Mouse (Mus musculus): Measurements from ENCODE around the gene Tspan18.

Tspan18 gene

GRCm38 (mm10) chr2:93226606-93227595, 107.4 kb downstream of the Tspan18 start:
- ATAC-seq (ENCODE audit: insufficient number of reproducible peaks, low FRiP score, low TSS enrichment): peak; percentile 59

GRCm38 (mm10) chr2:93223463-93223862, 110.8 kb downstream of the Tspan18 start:
- no peak for ATAC-seq (ENCODE audit: insufficient number of reproducible peaks, low FRiP score, low TSS enrichment)

GRCm38 (mm10) chr2:93220447-93220846, 113.9 kb downstream of the Tspan18 start:
- no peak for ATAC-seq (ENCODE audit: insufficient number of reproducible peaks, low FRiP score, low TSS enrichment)

- ATAC-seq (ENCODE audit: insufficient number of reproducible peaks, low FRiP score, low TSS enrichment): no peak
Measured at GRCm38 (mm10) chr2:93219576-93219975, 114.7 kb downstream of the Tspan18 start.

GRCm38 (mm10) chr2:93218353-93218990, 115.8 kb downstream of the Tspan18 start:
- no peak for ATAC-seq (ENCODE audit: insufficient number of reproducible peaks, low FRiP score, low TSS enrichment)

GRCm38 (mm10) chr2:93217015-93217414, 117.3 kb downstream of the Tspan18 start:
- ATAC-seq (ENCODE audit: insufficient number of reproducible peaks, low FRiP score, low TSS enrichment): peak; percentile 45

GRCm38 (mm10) chr2:93215790-93216189, 118.5 kb downstream of the Tspan18 start:
- peak; percentile 83 for ATAC-seq (ENCODE audit: insufficient number of reproducible peaks, low FRiP score, low TSS enrichment)

GRCm38 (mm10) chr2:93214192-93214591, 120.1 kb downstream of the Tspan18 start:
- no peak for ATAC-seq (ENCODE audit: insufficient number of reproducible peaks, low FRiP score, low TSS enrichment)

GRCm38 (mm10) chr2:93212865-93213264, 121.4 kb downstream of the Tspan18 start:
- no peak for ATAC-seq (ENCODE audit: insufficient number of reproducible peaks, low FRiP score, low TSS enrichment)

GRCm38 (mm10) chr2:93212386-93212785, 121.9 kb downstream of the Tspan18 start:
- no peak for ATAC-seq (ENCODE audit: insufficient number of reproducible peaks, low FRiP score, low TSS enrichment)

GRCm38 (mm10) chr2:93206126-93206525, 128.2 kb downstream of the Tspan18 start:
- no peak for ATAC-seq (ENCODE audit: insufficient number of reproducible peaks, low FRiP score, low TSS enrichment)

GRCm38 (mm10) chr2:93204571-93204970, 129.7 kb downstream of the Tspan18 start:
- ATAC-seq (ENCODE audit: insufficient number of reproducible peaks, low FRiP score, low TSS enrichment): no peak

GRCm38 (mm10) chr2:93203682-93204081, 130.6 kb downstream of the Tspan18 start:
- peak; percentile 64 for ATAC-seq (ENCODE audit: insufficient number of reproducible peaks, low FRiP score, low TSS enrichment)

GRCm38 (mm10) chr2:93202782-93203181, 131.5 kb downstream of the Tspan18 start:
- no peak for ATAC-seq (ENCODE audit: insufficient number of reproducible peaks, low FRiP score, low TSS enrichment)

- no peak for ATAC-seq (ENCODE audit: insufficient number of reproducible peaks, low FRiP score, low TSS enrichment)
Measured at GRCm38 (mm10) chr2:93201997-93202396, 132.3 kb downstream of the Tspan18 start.

GRCm38 (mm10) chr2:93200681-93201340, 133.5 kb downstream of the Tspan18 start:
- no peak for ATAC-seq (ENCODE audit: insufficient number of reproducible peaks, low FRiP score, low TSS enrichment)

GRCm38 (mm10) chr2:93199531-93199974, 134.8 kb downstream of the Tspan18 start:
- 0 out of 2 replicates have a peak, but pooled peaks have one; percentile 3 for ATAC-seq (ENCODE audit: insufficient number of reproducible peaks, low FRiP score, low TSS enrichment)

GRCm38 (mm10) chr2:93198846-93199245, 135.5 kb downstream of the Tspan18 start:
- peak; percentile 33; the same call in 1 of the 2 replicates for ATAC-seq (ENCODE audit: insufficient number of reproducible peaks, low FRiP score, low TSS enrichment)

GRCm38 (mm10) chr2:93193806-93194205, 140.5 kb downstream of the Tspan18 start:
- ATAC-seq (ENCODE audit: insufficient number of reproducible peaks, low FRiP score, low TSS enrichment): no peak

- no peak for ATAC-seq (ENCODE audit: insufficient number of reproducible peaks, low FRiP score, low TSS enrichment)
Measured at GRCm38 (mm10) chr2:93192671-93193080, 141.6 kb downstream of the Tspan18 start.

- ATAC-seq (ENCODE audit: insufficient number of reproducible peaks, low FRiP score, low TSS enrichment): no peak
Measured at GRCm38 (mm10) chr2:93192182-93192560, 142.1 kb downstream of the Tspan18 start.

Measured in cerebellum, adult (tissue).